Mouse (Mus musculus) heart, adult 2 months (tissue): ENCODE results near the gene Gm5148. TPM values are rescaled to one million over a fixed set of nuclear protein-coding genes. Genes with fewer than 3 reads are reported as not detected.

Experiments
- DNase-seq, 2 experiments: peaks; one replicate each; pipeline ENCODE4 v3.0.0; 2021
- H3K27ac ChIP-seq: fragments of 200-600 bp; 2 replicates; pipeline ENCODE4 v1.8.1; 2022
- H3K27me3 ChIP-seq: fragments of 200-500 bp; 2 replicates; pipeline ENCODE4 v1.6.1; 2012; ENCODE audit warnings: mild to moderate bottlenecking, low read length, inconsistent platforms, mixed read lengths; ENCODE audit not compliant: control insufficient read depth, insufficient read depth
- H3K36me3 ChIP-seq: fragments of 200-500 bp; 2 replicates; pipeline ENCODE4 v1.6.1; 2012; ENCODE audit warnings: low read length, inconsistent platforms; ENCODE audit not compliant: control insufficient read depth, insufficient read depth
- H3K4me1 ChIP-seq: fragments of 200-500 bp; 2 replicates; pipeline ENCODE4 v1.6.1; 2011; ENCODE audit warnings: low read length; ENCODE audit not compliant: control insufficient read depth, insufficient read depth
- H3K4me3 ChIP-seq: fragments of 200-600 bp; 2 replicates; pipeline ENCODE4 v1.8.1; 2022
- H3K79me2 ChIP-seq: fragments of 200-500 bp; replicated peaks from 2 replicates; pipeline ENCODE4 v1.6.1; 2012; ENCODE audit warnings: mild to moderate bottlenecking, inconsistent platforms, low read length, moderate library complexity, mixed read lengths; ENCODE audit not compliant: control insufficient read depth, insufficient read depth
- H3K9ac ChIP-seq: fragments of 200-500 bp; 2 replicates; pipeline ENCODE4 v1.6.1; 2012; ENCODE audit warnings: low read depth, mild to moderate bottlenecking, control low read depth, inconsistent platforms, low read length, mixed read lengths
- CTCF ChIP-seq: fragments of 200-600 bp; IDR thresholded peaks from 2 replicates; pipeline ENCODE4 v1.8.1; 2022; ENCODE audit warnings: antibody characterized with exemption, mild to moderate bottlenecking, moderate library complexity
- EP300 ChIP-seq: fragments of 200-500 bp; IDR thresholded peaks from 2 replicates; pipeline ENCODE4 v1.6.1; 2011; ENCODE audit warnings: low read depth, low read length, control low read depth; ENCODE audit not compliant: insufficient read depth
- POLR2A ChIP-seq: fragments of 200-500 bp; IDR thresholded peaks from 2 replicates; pipeline ENCODE4 v1.6.1; 2011; ENCODE audit warnings: mild to moderate bottlenecking, low read depth, low read length, control low read depth; ENCODE audit not compliant: insufficient read depth
- WGBS: fragments of 180-500 bp; shearing (Covaris S2); methylation state at CpG from one replicate; pipeline ENCODE4 v1.1.7; 2018; 5-methylcytosine and 5-hydroxymethylcytosine counted together
- intact Hi-C: fragments of 180-260 bp; cut with DNase I; formaldehyde crosslinking; loops from one replicate; pipeline ENCODE4 v1.15.1; 2025
- polyA plus RNA-seq: library from polyadenylated mRNA; depleted of rRNA; stranded (reverse); fragments of >200 nt; gene quantifications from 2 replicates; pipeline ENCODE4 v1.2.3, GENCODE M21; 2012
- total RNA-seq, 2 experiments: library from RNA; stranded (reverse); gene quantifications; 2 replicates each; pipeline ENCODE4 v1.2.3; 2021

Gene Gm5148
- total and polyA plus RNA-seq, 3 experiments, result 0.25 to 0.57 TPM; not detected in 1

GRCm38 (mm10) chr3:37758124-37758523 is 33.8 kb upstream of the Gm5148 start:
- 5% methylated on average over 12 of the region's 12 CpGs for WGBS
- Histone ChIP-seq H3K27ac (peak overlapping the region; percentile 88), H3K79me2 (no peaks in the 10 kb centered on the region), H3K4me3 (peak overlapping the region; percentile 28), H3K27me3 (no peaks in the 10 kb centered on the region), H3K36me3 (no peaks in the 10 kb centered on the region; the same call in 1 of the 2 replicates), H3K9ac (no peak overlapping the region), H3K4me1 (peaks cover 17% of the 10 kb centered on the region)
- peak; percentile 75 to 82 for DNase-seq
- intact Hi-C loops, result loop anchor here (1.0 to 5.0 kb wide), 10 partner anchors 11 to 286 kb away; no protein-coding TSS in a partner anchor
- peak; percentile 99 for TF ChIP-seq EP300
- TF ChIP-seq POLR2A, result no peak
- TF ChIP-seq CTCF, result 0 out of 2 replicates have a peak, but pooled peaks have one; percentile 15

- whole genome bisulfite sequencing, result 40% methylated on average over 4 of the region's 4 CpGs
- H3K4me1 ChIP-seq, result peaks cover 20% of the 10 kb centered on the region
- H3K4me3 ChIP-seq, result no peak overlapping the region
- H3K27me3 ChIP-seq, result no peaks in the 10 kb centered on the region
- H3K9ac ChIP-seq, result no peak overlapping the region
- no peak for TF ChIP-seq CTCF
- TF ChIP-seq POLR2A, result no peak
- no peak for TF ChIP-seq EP300
- no peaks in the 10 kb centered on the region; the same call in 1 of the 2 replicates for H3K36me3 ChIP-seq
- no peaks in the 10 kb centered on the region for H3K79me2 ChIP-seq
- H3K27ac ChIP-seq, result peak overlapping the region; percentile 88
- intact Hi-C loops, result loop anchor here (1.0 to 5.0 kb wide), 10 partner anchors 12 to 285 kb away; no protein-coding TSS in a partner anchor
- DNase-seq, result no peak
Observed at GRCm38 (mm10) chr3:37757613-37758012, 33.3 kb upstream of the Gm5148 start.

- H3K27me3 ChIP-seq, result no peaks in the 10 kb centered on the region
- H3K79me2 ChIP-seq, result no peaks in the 10 kb centered on the region
- H3K27ac ChIP-seq, result no peak overlapping the region
- 90% methylated on average over 2 of the region's 2 CpGs for WGBS
- DNase-seq, result no peak
- H3K4me1 ChIP-seq, result peaks cover 19% of the 10 kb centered on the region
- H3K36me3 ChIP-seq, result no peaks in the 10 kb centered on the region; the same call in 1 of the 2 replicates
- no peak for TF ChIP-seq POLR2A
- no peak for TF ChIP-seq EP300
- TF ChIP-seq CTCF, result no peak
- H3K4me3 ChIP-seq, result no peak overlapping the region
- H3K9ac ChIP-seq, result no peak overlapping the region
- intact Hi-C loops, result loop anchor here (5.0 kb wide), 4 partner anchors 99 to 284 kb away; no protein-coding TSS in a partner anchor
Observed at GRCm38 (mm10) chr3:37756005-37756404, 31.7 kb upstream of the Gm5148 start.

- Histone ChIP-seq H3K4me3 (no peak overlapping the region), H3K9ac (no peak overlapping the region), H3K27me3 (no peaks in the 10 kb centered on the region), H3K4me1 (peaks cover 17% of the 10 kb centered on the region), H3K79me2 (no peaks in the 10 kb centered on the region), H3K27ac (no peak overlapping the region), H3K36me3 (no peaks in the 10 kb centered on the region; the same call in 1 of the 2 replicates)
- DNase-seq, result no peak
- 92% methylated on average over 3 of the region's 3 CpGs for WGBS
- intact Hi-C loops, result loop anchor here (5.0 kb wide), 5 partner anchors 47 to 282 kb away; no protein-coding TSS in a partner anchor
- TF ChIP-seq CTCF (no peak), EP300 (no peak), POLR2A (no peak)
Observed at GRCm38 (mm10) chr3:37754639-37755038, 30.3 kb upstream of the Gm5148 start.

GRCm38 (mm10) chr3:37753148-37753547 is 28.9 kb upstream of the Gm5148 start:
- Histone ChIP-seq H3K9ac (no peak overlapping the region), H3K4me3 (no peak overlapping the region), H3K79me2 (no peaks in the 10 kb centered on the region), H3K27me3 (no peaks in the 10 kb centered on the region), H3K36me3 (no peaks in the 10 kb centered on the region; the same call in 1 of the 2 replicates), H3K4me1 (peaks cover 11% of the 10 kb centered on the region), H3K27ac (peak overlapping the region; percentile 57)
- intact Hi-C loops, result loop anchor here (5.0 kb wide), 1 partner anchor 46 kb away; no protein-coding TSS in a partner anchor
- TF ChIP-seq EP300 (peak; percentile 64; the same call in 1 of the 2 replicates), POLR2A (no peak), CTCF (no peak)
- WGBS, result 59% methylated on average over 3 of the region's 3 CpGs
- DNase-seq, result no peak

- DNase-seq, result no peak
- H3K36me3 ChIP-seq, result no peaks in the 10 kb centered on the region
- WGBS, result 82% methylated on average over 16 of the region's 16 CpGs
- intact Hi-C loops, result no loop called here
- no peak overlapping the region for H3K27ac ChIP-seq
- H3K4me3 ChIP-seq, result no peak overlapping the region
- no peak overlapping the region for H3K9ac ChIP-seq
- H3K27me3 ChIP-seq, result no peaks in the 10 kb centered on the region
- peaks cover 3% of the 10 kb centered on the region for H3K4me1 ChIP-seq
- TF ChIP-seq EP300 (no peak), CTCF (no peak), POLR2A (no peak)
- H3K79me2 ChIP-seq, result no peaks in the 10 kb centered on the region
Observed at GRCm38 (mm10) chr3:37748002-37748733, 23.9 kb upstream of the Gm5148 start.
